Mouse (Mus musculus) spleen, embryonic (tissue): Measurements from ENCODE around the gene Gm10340.
"Not testable (repeated sequence)": the region's sequence is repeated elsewhere in the genome, so short reads cannot be mapped to it uniquely, and the experiment has no call there.

Experiments
- CTCF ChIA-PET: fragments of 350-600 bp; sonication (Branson Sonifier 250); formaldehyde crosslinking; loops from one replicate; lab custom pipeline; 2022; lab: Charles Lee

Gm10340 gene

DNA sequence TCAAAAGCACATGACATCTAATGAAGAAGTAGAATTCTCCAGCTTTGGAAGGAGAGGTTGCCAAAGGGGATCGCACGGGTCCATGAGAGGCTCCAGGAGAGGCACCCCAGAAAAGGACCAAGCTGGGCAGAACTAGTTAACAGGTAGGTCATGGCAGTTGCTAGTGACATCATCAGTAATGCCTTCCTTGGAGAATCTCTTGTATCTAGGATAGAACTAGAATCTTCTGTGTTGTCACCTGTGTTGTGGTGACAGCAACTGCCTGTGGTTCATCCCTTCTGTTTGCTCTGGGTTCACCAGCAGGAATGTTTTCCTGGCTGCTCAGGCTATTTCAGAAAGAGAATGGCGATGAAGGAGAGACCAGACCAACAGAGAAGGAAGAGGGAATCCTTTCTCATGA lies at the start of gene Gm10340:
TSS of gene Gm10340 (plus strand) at position 301 of the 400 bp plus-strand sequence.
- CTCF ChIA-PET: not testable (repeated sequence)

DNA sequence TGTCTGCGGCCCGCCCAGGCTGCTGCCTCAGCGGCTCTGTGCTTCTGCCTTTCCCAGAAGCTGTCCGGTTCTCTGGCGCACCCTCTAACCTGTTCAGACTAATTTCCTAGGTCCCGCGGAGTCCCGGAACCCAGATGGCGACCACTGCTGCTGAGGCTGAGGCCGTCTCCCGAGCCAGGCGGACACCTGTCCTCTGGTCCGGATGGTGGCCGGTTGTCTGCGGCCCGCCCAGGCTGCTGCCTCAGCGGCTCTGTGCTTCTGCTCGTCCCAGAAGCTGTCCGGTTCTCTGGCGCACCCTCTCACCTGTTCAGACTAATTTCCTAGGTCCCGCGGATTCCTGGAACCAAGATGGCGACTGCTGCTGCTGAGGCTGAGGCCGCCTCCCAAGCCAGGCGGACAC lies 17.7 kb upstream of the Gm10340 start:
- CTCF ChIA-PET: not testable (repeated sequence)

DNA sequence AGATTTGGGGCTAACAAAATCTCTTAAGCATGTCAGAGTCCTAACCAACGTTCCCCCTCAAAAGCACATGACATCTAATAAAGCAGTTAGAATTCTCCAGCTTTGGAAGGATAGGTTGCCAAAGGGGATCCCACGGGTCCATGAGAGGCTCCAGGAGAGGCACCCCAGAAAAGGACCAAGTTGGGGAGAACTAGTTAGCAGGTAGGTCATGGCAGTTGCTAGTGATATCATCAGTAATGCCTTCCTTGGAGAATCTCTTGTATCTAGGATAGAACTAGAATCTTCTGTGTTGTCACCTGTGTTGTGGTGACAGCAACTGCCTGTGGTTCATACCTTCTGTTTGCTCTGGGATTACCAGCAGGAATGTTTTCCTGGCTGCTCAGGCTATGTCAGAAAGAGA lies 54.2 kb downstream of the Gm10340 start, which contains the start of gene Gm5795:
TSS of gene Gm5795 (plus strand) at position 301 of the 400 bp plus-strand sequence.
- CTCF ChIA-PET: not testable (repeated sequence)
